Mouse (Mus musculus) forebrain, embryonic 11.5 days (tissue): ENCODE measurements around the gene Wdsub1. TPM values are rescaled to one million over a fixed set of nuclear protein-coding genes. Genes with fewer than 3 reads are reported as not detected.

Experiments
- ATAC-seq: fragments of 200-750 bp; cut with Nextera tagmentation; replicated peaks from 2 replicates; pipeline ENCODE4 v1.8.0; 2017; ENCODE audit warnings: moderate TSS enrichment; ENCODE audit not compliant: low FRiP score
- DNase-seq: peaks from one replicate; pipeline ENCODE4 v3.0.0-alpha.2; 2017; ENCODE audit warnings: low spot score
- H3K27ac ChIP-seq: fragments of 300-500 bp; sonication (generic); 2 replicates; pipeline ENCODE4 v1.5.1; 2014; ENCODE audit warnings: low read depth, low read length
- H3K27me3 ChIP-seq: fragments of 300-500 bp; sonication (generic); 2 replicates; pipeline ENCODE4 v1.6.1; 2014; ENCODE audit warnings: mild to moderate bottlenecking, low read length, mixed read lengths; ENCODE audit not compliant: control insufficient read depth, insufficient read depth
- H3K36me3 ChIP-seq: fragments of 300-500 bp; sonication (generic); 2 replicates; pipeline ENCODE4 v1.6.1; 2014; ENCODE audit warnings: mild to moderate bottlenecking, low read length, moderate library complexity, mixed read lengths; ENCODE audit not compliant: control insufficient read depth, insufficient read depth
- H3K4me1 ChIP-seq: fragments of 300-500 bp; sonication (generic); replicated peaks from 2 replicates; pipeline ENCODE4 v1.6.1; 2014; ENCODE audit warnings: low read length, mixed read lengths; ENCODE audit not compliant: control insufficient read depth, insufficient read depth
- H3K4me2 ChIP-seq: fragments of 300-500 bp; sonication (generic); 2 replicates; pipeline ENCODE4 v1.6.1; 2014; ENCODE audit warnings: low read depth, mild to moderate bottlenecking, low read length, moderate library complexity, mixed read lengths; ENCODE audit not compliant: severe bottlenecking
- H3K4me3 ChIP-seq: fragments of 300-500 bp; sonication (generic); 2 replicates; pipeline ENCODE4 v1.5.1; 2014; ENCODE audit warnings: low read depth, low read length
- H3K9ac ChIP-seq: fragments of 300-500 bp; sonication (generic); 2 replicates; pipeline ENCODE4 v1.6.1; 2014; ENCODE audit warnings: low read length
- H3K9me3 ChIP-seq: fragments of 300-500 bp; sonication (generic); 2 replicates; pipeline ENCODE4 v1.6.1; 2016; ENCODE audit warnings: low read length, mixed read lengths; ENCODE audit not compliant: control insufficient read depth
- WGBS: fragments of 180-500 bp; shearing (Covaris S2); extraction: QIAGEN DNeasy Blood & Tissue Kit; methylation state at CpG from one replicate; pipeline ENCODE4 v1.1.7; 2014; 5-methylcytosine and 5-hydroxymethylcytosine counted together
- polyA plus RNA-seq: library from polyadenylated mRNA; unstranded; fragments of >200 nt; fragmentation: Nextera tagmentation; extraction: Ambion mirVana; gene quantifications from 2 replicates; pipeline ENCODE4 v1.2.1, GENCODE M21; 2014

Gene Wdsub1
- 16.6 and 19.9 TPM in 2 replicates for polyA plus RNA-seq

DNA sequence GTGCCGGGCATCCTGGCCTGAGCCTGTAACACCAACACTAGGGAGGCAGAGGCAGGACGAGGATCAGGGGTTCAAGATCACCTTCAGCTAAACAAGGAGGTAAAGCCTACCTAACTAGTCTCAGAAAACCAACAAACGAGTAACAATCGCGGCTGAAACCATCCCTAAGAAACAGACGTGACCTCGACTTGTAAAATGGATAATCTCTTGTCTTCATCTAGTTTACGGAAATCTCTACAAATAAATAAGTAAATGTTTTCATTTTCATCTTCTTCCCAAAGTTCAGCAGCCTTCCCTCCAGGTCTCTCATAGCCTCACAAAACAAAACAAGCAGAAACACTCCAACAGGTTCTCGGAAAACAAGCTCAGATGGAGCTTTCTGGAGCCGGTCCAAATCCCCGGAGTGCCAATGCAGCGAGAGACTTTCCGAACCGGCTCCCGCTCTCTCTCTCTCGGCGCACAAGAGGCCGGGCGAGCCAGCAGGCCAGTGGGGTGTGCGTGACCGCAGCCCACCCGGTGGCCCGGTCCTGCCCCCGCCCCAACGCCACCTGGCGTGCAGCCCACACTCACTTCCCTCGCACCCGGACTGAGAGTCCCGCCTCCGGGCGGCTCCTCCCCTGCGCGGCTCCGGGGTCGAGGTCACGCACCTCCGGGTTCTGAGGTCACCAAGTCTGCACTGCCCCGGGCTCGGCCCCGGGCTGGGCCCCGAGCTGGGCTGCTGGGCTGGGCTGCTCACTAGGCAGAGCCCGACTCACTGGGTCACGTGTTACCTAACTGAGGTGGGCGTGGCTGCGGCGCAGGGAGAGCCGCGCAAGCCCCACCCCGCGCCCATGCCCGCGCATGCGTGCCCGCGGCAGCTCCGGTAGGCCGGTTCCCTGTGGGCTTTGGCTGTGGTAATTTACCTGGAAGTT, at the start of gene Wdsub1:
Wdsub1 (minus strand) TSS at position 761 of the 911 bp plus-strand sequence.
- DNase-seq (peak; percentile 95), ATAC-seq (peak; percentile 98)
- Histone ChIP-seq H3K9me3 (no peaks in the 10 kb centered on the region), H3K27me3 (no peaks in the 10 kb centered on the region), H3K9ac (peak within 1 kb of the TSS; percentile 72), H3K4me1 (no peaks in the 10 kb centered on the region), H3K4me2 (peak within 1 kb of the TSS; percentile 79), H3K4me3 (peak within 1 kb of the TSS; percentile 74), H3K36me3 (no peaks in the 10 kb centered on the region), H3K27ac (no peak within 1 kb of the TSS)
- WGBS, result 6% methylated on average over 57 of the region's 57 CpGs

DNA sequence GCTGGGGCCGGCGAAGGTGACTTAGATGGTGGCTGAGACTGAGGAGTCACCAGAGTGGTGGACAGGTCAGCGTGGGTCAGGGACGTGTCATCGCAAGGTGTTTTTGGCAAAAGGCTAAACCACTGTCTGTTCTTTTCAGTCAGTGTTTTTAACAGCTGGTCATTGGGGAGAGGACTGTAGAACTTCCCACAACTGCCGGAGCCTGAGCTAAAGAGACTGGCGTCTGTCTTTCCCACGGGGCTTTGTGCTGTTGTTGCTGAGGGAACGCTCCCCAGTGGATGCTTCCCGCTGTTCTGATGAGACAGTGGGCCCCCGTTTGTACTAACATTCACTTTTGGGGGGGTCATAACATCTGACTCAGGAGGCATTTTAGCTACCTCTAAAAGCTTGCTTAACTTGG, 31.2 kb upstream of the Wdsub1 start:
- Histone ChIP-seq H3K27ac (no peak overlapping the region), H3K36me3 (peaks cover 4% of the 10 kb centered on the region; the same call in 1 of the 2 replicates), H3K4me2 (no peak overlapping the region), H3K27me3 (no peaks in the 10 kb centered on the region), H3K9me3 (no peaks in the 10 kb centered on the region), H3K4me3 (no peak overlapping the region), H3K9ac (no peak overlapping the region), H3K4me1 (0 out of 2 replicates have a peak, but pooled peaks cover 1% of the 10 kb centered on the region)
- no peak for ATAC-seq
- WGBS, result 84% methylated on average over 11 of the region's 11 CpGs
- DNase-seq, result no peak

DNA sequence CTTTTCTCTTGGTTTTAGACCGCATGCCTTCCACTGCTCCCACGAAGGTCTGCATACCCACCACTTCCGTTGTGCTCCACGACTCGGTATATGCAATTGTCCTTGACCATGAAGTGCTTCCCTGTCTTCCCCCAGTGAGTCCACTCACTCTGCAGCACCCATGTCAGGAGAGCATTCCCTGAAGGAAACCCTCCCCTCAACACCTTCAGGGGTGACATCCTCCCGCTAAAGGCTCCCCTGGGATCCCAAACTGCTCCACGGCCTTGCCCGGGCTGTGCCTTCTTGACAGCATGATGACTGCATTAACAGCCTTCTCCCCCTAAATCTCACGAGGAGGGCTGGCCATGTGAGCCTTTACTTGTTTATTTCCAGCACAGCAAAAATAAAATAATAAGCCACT, 25.7 kb upstream of the Wdsub1 start:
- no peaks in the 10 kb centered on the region; the same call in 1 of the 2 replicates for H3K36me3 ChIP-seq
- H3K9ac ChIP-seq, result no peak overlapping the region
- ATAC-seq, result no peak
- 95% methylated on average over 9 of the region's 9 CpGs for WGBS
- no peaks in the 10 kb centered on the region for H3K4me1 ChIP-seq
- DNase-seq, result no peak
- H3K4me3 ChIP-seq, result no peak overlapping the region
- no peaks in the 10 kb centered on the region for H3K27me3 ChIP-seq
- H3K4me2 ChIP-seq, result no peak overlapping the region
- no peak overlapping the region for H3K27ac ChIP-seq
- H3K9me3 ChIP-seq, result no peaks in the 10 kb centered on the region

DNA sequence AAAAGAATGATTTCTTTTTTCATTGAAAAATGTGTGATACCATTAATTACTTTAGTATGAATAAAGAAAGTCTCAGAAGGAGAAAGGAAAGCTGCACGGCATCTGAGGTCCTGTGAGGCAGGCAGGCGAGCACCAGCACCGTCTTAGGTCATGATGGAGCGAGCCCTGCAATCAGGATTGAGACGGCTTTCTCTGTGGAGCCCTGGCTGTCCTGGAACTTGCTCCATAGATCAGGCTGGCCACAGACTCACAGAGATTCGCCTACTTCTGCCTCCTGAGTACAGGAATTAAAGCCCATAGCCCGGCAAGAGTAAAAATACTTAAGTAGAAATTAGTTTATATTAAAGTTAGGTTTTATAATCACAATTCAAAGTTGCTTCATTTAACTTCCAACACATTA, 21.6 kb upstream of the Wdsub1 start:
- H3K9me3 ChIP-seq, result no peaks in the 10 kb centered on the region
- H3K4me3 ChIP-seq, result no peak overlapping the region
- H3K4me1 ChIP-seq, result no peaks in the 10 kb centered on the region
- H3K36me3 ChIP-seq, result peaks cover 10% of the 10 kb centered on the region; the same call in 1 of the 2 replicates
- no peak overlapping the region for H3K9ac ChIP-seq
- 90% methylated on average over 7 of the region's 7 CpGs for WGBS
- DNase-seq (no peak), ATAC-seq (no peak)
- H3K27ac ChIP-seq, result no peak overlapping the region
- H3K4me2 ChIP-seq, result no peak overlapping the region
- no peaks in the 10 kb centered on the region for H3K27me3 ChIP-seq

DNA sequence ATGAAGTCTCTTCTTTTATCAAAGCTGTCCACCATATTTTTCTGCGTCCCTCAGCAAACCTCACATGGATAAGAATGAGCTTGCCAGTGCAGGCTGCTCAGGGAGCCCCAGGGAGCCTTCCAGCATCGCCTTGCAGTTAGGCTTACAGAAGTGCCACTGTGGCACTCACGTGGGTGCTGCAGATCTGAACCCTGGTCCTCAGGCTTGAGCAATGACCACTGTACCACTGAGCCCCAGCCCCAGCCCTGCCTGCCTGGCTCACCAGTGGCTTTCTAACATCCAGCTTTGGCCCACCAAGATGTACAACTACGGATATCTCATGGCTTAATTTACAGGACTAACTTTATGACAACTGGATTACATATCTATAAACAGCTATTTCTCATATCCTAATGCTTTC, 16.3 kb upstream of the Wdsub1 start:
- H3K27ac ChIP-seq, result no peak overlapping the region
- 89% methylated on average over 4 of the region's 4 CpGs for WGBS
- no peak overlapping the region for H3K9ac ChIP-seq
- ATAC-seq (no peak), DNase-seq (no peak)
- no peak overlapping the region for H3K4me3 ChIP-seq
- H3K4me2 ChIP-seq, result no peak overlapping the region
- no peaks in the 10 kb centered on the region for H3K27me3 ChIP-seq
- peaks cover 10% of the 10 kb centered on the region; the same call in 1 of the 2 replicates for H3K36me3 ChIP-seq
- no peaks in the 10 kb centered on the region for H3K4me1 ChIP-seq
- no peaks in the 10 kb centered on the region for H3K9me3 ChIP-seq

DNA sequence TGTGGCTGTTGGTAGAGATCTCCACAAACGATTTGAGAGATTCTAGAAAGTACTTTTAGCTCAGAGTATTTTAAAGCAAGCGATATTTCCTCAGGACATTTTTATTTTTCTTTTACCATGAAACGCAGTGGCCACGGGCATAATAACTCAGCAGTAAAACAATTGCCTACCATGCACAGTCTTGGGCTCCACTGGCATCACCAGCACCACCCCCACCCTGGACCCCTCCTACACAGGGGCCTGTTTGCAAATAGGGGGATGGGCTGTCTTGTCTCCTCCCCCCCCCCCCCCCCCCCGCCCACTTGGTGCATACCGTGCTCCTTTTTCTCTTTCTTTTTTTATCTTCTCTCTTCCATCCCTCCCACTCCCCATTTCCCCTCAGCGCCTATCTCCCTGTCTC, 15.7 kb upstream of the Wdsub1 start:
- ATAC-seq, result no peak
- H3K36me3 ChIP-seq, result peaks cover 10% of the 10 kb centered on the region; the same call in 1 of the 2 replicates
- WGBS, result 93% methylated on average over 6 of the region's 7 CpGs

DNA sequence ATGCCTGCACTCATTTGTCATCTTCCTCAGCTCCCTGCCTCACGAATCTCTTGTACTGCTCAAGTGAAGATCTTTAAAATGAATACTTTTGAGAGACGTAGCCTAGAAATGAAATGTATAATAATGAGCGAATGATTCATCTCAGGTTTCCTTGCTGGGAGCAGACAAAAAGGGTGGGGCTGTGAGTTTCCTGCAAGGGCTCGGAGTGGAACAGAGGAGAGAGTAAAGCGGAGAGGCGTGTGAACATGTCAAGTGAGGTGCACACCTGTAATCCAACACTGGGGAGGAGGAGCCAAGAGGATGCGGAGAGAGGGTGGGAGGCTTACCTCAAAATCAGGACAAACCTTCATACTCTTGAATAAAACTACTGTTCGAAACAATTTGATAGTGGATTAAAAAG, 14.4 kb upstream of the Wdsub1 start:
- no peaks in the 10 kb centered on the region for H3K4me1 ChIP-seq
- H3K27ac ChIP-seq, result no peak overlapping the region
- H3K9me3 ChIP-seq, result no peaks in the 10 kb centered on the region
- peaks cover 10% of the 10 kb centered on the region; the same call in 1 of the 2 replicates for H3K36me3 ChIP-seq
- no peaks in the 10 kb centered on the region for H3K27me3 ChIP-seq
- H3K4me2 ChIP-seq, result no peak overlapping the region
- WGBS, result 85% methylated on average over 8 of the region's 8 CpGs
- H3K9ac ChIP-seq, result no peak overlapping the region
- DNase-seq, result no peak
- no peak overlapping the region for H3K4me3 ChIP-seq
- ATAC-seq, result no peak

More for the DNA sequence above, 15.7 kb upstream of the Wdsub1 start:
- H3K9ac ChIP-seq, result no peak overlapping the region
- H3K27ac ChIP-seq, result no peak overlapping the region
- H3K4me2 ChIP-seq, result no peak overlapping the region
- DNase-seq, result no peak
- no peaks in the 10 kb centered on the region for H3K9me3 ChIP-seq
- no peaks in the 10 kb centered on the region for H3K4me1 ChIP-seq
- H3K27me3 ChIP-seq, result no peaks in the 10 kb centered on the region
- H3K4me3 ChIP-seq, result no peak overlapping the region

DNA sequence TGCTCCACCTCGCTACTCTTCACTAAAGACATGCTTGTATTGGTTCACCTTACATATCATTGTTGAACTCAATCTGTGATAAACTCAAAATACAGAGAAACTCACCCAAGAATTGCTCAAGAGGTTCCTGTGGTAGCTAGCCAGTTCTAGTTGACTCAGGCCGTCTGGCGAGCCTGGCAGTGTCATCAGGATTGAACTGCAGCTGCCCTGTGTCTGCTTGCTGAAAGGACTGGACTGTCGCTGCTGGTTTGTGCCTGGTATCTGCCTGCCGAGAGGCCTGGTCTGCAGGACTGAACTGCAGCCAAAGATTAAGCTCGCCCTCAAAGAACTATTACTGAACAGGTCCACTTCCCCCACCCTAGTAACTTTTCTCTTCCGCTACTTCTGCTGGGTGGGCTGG, 14.0 kb upstream of the Wdsub1 start:
- Histone ChIP-seq H3K4me1 (no peaks in the 10 kb centered on the region), H3K4me2 (no peak overlapping the region), H3K9ac (no peak overlapping the region), H3K4me3 (no peak overlapping the region), H3K27me3 (no peaks in the 10 kb centered on the region), H3K9me3 (no peaks in the 10 kb centered on the region), H3K27ac (no peak overlapping the region), H3K36me3 (peaks cover 7% of the 10 kb centered on the region; the same call in 1 of the 2 replicates)
- WGBS, result 89% methylated on average over 7 of the region's 7 CpGs
- DNase-seq (no peak), ATAC-seq (no peak)
